Mouse (Mus musculus) cerebellum, adult 2 months (tissue): ENCODE measurements around the gene Tns4.

ENCODE experiments used
- CTCF ChIP-seq: fragments of 200-500 bp; IDR thresholded peaks from 2 replicates; pipeline ENCODE4 v1.5.1; 2011; ENCODE audit warnings: low read depth, mild to moderate bottlenecking, control low read depth, low read length, moderate library complexity, borderline replicate concordance; ENCODE audit not compliant: insufficient read depth
- POLR2A ChIP-seq: fragments of 200-500 bp; IDR thresholded peaks from 2 replicates; pipeline ENCODE4 v1.6.1; 2011; ENCODE audit warnings: low read length, control low read depth, borderline replicate concordance; ENCODE audit not compliant: insufficient read depth

DNA sequence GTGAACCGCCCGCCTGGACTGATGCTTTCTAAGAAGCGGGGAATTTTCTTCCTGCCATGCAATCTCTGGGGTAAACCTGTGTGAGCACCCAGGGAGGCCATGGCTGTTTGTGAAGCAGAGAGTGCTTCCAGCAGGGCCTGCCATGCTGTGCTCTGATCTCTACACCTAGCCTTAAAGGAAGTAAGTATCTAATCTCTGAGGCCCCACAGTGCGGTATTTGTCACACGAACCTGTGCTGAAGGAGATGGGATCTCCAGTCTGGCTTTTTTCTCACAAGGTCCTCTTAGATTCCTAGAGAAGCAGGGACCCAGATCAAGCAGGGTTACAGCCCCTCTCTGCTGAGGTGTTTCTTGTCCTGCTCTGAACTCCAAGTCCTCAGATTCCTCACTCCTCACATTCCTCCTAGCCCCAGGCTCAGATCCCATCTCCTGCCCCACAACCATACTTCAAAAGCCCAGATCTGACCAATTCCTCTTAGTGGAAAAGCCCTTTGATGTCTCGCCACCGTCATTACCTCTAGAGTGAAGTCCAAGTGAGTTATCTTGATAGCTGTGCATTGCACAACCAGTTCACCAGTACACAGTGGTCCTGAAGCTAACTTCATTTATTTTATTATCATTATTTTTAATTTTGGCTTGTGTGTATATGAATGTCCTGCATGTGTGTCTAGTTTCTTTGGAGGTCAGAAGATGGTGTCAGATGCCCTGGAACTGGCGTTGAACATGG lies 25.5 kb downstream of the Tns4 start:
- TF ChIP-seq CTCF = no peak
- TF ChIP-seq POLR2A = no peak
